Mouse (Mus musculus) cortical plate, adult 2 months (tissue): ENCODE data around the gene Nipbl. TPM values are rescaled to one million over a fixed set of nuclear protein-coding genes. Genes with fewer than 3 reads are reported as not detected.

ENCODE experiments used
- H3K27ac ChIP-seq: fragments of 200-500 bp; 2 replicates; pipeline ENCODE4 v1.5.1; 2012; ENCODE audit warnings: low read length, control low read depth, inconsistent platforms; ENCODE audit not compliant: insufficient read depth
- H3K4me1 ChIP-seq: fragments of 200-500 bp; 2 replicates; pipeline ENCODE4 v1.6.1; 2011; ENCODE audit warnings: low read length; ENCODE audit not compliant: control insufficient read depth, insufficient read depth
- H3K4me3 ChIP-seq: fragments of 200-500 bp; 2 replicates; pipeline ENCODE4 v1.5.1; 2011; ENCODE audit warnings: mild to moderate bottlenecking, low read length, control low read depth; ENCODE audit not compliant: insufficient read depth
- CTCF ChIP-seq: fragments of 200-500 bp; IDR thresholded peaks from 2 replicates; pipeline ENCODE4 v1.5.1; 2011; ENCODE audit warnings: mild to moderate bottlenecking, control low read depth, low read length; ENCODE audit not compliant: insufficient read depth; ENCODE audit errors: extremely low read depth
- POLR2A ChIP-seq: fragments of 200-500 bp; IDR thresholded peaks from 2 replicates; pipeline ENCODE4 v1.6.1; 2011; ENCODE audit warnings: mild to moderate bottlenecking, low read length, control low read depth; ENCODE audit not compliant: insufficient read depth; ENCODE audit errors: extremely low read depth
- polyA plus RNA-seq: library from polyadenylated mRNA; depleted of rRNA; stranded (reverse); fragments of >200 nt; gene quantifications from 2 replicates; pipeline ENCODE4 v1.2.3, GENCODE M21; 2012

Nipbl gene
- polyA plus RNA-seq, 1 experiment = 10.3 TPM

DNA sequence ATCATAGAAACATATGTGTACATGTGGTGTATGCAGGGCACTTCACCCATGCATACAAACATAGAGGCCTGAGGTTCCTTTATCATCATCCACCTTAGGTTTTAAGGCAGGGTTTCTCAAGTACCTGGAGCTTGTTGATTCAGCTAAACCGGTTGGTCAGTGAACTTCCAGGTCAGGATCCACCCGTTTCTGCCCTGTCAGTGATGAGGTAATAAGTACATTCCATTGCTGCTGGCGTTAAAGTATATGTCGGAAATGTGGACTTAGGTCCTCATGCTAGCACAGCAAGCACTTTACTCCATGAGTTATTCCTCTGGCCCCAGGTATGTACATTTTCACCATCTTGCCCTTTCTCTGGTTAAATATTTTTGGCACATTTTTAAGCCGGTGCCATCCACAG lies 14.8 kb downstream of the Nipbl start:
- peaks cover 2% of the 10 kb centered on the region; the same call in 1 of the 2 replicates for H3K4me1 ChIP-seq
- no peak overlapping the region for H3K4me3 ChIP-seq
- H3K27ac ChIP-seq = no peak overlapping the region
- TF ChIP-seq POLR2A = no peak
- no peak for TF ChIP-seq CTCF

DNA sequence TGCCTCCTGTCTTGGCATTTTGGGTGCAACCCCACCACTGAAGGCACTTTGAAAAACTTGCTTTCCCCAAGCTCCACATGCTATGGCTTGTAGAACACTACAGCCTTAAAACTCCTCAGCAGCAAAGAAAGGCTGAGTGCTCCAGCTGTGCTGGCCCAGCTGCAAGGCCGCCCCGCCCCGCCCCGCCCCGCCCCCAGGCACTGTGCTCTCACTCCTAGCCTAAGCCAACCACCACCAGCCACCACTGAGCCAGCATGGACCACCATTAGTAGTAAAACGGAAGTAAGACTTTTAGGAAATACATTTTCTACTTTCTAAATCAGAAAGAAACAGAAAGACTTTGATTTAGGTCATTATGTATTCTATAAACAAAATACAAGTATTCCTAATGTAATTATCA lies 23.4 kb downstream of the Nipbl start:
- no peak overlapping the region for H3K27ac ChIP-seq
- no peak overlapping the region for H3K4me3 ChIP-seq
- TF ChIP-seq CTCF = no peak
- TF ChIP-seq POLR2A = no peak

DNA sequence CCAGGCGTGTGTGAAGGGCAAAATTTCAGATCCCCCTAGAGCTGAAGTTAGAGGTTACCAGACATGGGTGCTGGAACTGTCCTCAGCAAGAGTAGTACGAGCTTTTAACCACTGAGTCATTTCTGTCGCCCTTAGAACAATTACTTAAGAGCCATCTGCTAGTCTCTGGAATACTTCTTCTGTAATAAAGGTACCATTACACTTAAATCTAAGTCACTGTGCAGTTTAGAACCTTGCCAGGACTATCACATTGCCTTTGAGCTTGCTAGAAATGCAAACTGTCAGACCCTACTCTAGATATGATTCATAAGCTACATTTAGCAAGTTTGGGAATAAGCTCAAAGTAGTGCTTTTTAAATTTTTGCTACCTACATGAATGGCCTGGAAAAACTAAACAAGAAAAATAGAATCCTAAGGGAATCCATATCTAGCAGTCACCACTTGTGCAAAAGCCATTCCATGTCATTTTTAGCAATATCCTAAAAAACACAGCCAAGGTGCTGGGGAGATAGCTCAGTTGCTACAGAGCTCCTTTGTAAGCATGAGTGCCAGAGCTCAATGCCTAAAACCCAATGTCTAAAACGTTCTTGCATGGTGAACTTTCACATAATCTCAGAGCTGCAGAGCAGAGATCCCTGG lies 27.6 kb downstream of the Nipbl start:
- TF ChIP-seq CTCF (no peak), POLR2A (no peak)
- Histone ChIP-seq H3K27ac (no peak overlapping the region), H3K4me1 (peaks cover 3% of the 10 kb centered on the region; the same call in 1 of the 2 replicates), H3K4me3 (no peak overlapping the region)

More for the DNA sequence above, 23.4 kb downstream of the Nipbl start:
- peaks cover 3% of the 10 kb centered on the region; the same call in 1 of the 2 replicates for H3K4me1 ChIP-seq

DNA sequence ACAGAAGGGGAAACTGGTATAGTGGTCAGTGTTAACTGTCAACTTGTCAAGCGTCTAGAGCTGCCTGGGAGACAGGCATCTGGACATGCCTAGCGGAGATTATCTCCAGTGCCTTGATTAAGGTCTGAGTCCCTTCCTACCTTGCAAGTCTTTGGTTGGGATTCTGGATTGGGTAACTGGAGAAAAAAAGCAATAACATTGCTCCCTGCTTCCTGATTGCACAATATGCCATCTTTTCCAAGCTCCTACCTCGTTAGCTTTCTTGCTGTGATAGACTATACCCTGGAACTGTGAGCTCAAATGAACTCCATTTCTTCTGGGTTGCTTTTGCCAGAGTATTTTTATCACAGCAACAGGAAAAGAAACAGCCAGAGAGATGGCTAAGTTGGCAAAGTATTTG lies 30.9 kb downstream of the Nipbl start:
- peaks cover 3% of the 10 kb centered on the region; the same call in 1 of the 2 replicates for H3K4me1 ChIP-seq
- H3K4me3 ChIP-seq = no peak overlapping the region
- TF ChIP-seq POLR2A (no peak), CTCF (no peak)
- H3K27ac ChIP-seq = no peak overlapping the region

GRCm38 (mm10) chr15:8411873-8412272 lies 32.4 kb downstream of the Nipbl start:
- Histone ChIP-seq H3K4me3 (no peak overlapping the region), H3K4me1 (peaks cover 1% of the 10 kb centered on the region; the same call in 1 of the 2 replicates), H3K27ac (no peak overlapping the region)
- TF ChIP-seq POLR2A = no peak
- no peak for TF ChIP-seq CTCF

- TF ChIP-seq POLR2A (no peak), CTCF (no peak)
- H3K4me1 ChIP-seq = no peaks in the 10 kb centered on the region; the same call in 1 of the 2 replicates
- H3K4me3 ChIP-seq = no peak overlapping the region
- no peak overlapping the region for H3K27ac ChIP-seq
Measured at GRCm38 (mm10) chr15:8411168-8411837, 33.0 kb downstream of the Nipbl start.

DNA sequence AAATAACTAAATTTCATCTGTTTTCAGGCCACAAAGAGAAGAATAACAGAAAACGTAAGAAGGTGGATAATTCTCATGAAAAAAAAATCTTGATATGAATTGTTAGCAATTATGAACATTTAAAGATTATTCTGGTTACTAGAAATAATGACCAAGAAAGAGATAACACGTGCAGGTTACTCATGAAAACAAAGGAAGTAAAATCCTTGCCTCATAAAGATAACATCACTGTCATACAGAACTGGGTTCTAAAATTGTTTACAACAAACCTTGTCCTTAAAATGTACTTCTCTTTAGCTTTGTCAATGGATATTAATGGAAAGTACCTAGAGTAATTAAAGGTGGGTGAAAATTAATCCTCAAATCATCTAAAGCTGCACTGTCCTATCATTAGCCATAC lies 37.2 kb downstream of the Nipbl start:
- Histone ChIP-seq H3K27ac (no peak overlapping the region), H3K4me1 (no peaks in the 10 kb centered on the region; the same call in 1 of the 2 replicates), H3K4me3 (no peak overlapping the region)
- TF ChIP-seq CTCF (no peak), POLR2A (no peak)

GRCm38 (mm10) chr15:8406219-8406618 lies 38.0 kb downstream of the Nipbl start:
- TF ChIP-seq POLR2A (no peak), CTCF (no peak)
- Histone ChIP-seq H3K4me1 (no peaks in the 10 kb centered on the region; the same call in 1 of the 2 replicates), H3K27ac (no peak overlapping the region), H3K4me3 (no peak overlapping the region)

- Histone ChIP-seq H3K27ac (no peak overlapping the region), H3K4me3 (no peak overlapping the region), H3K4me1 (no peaks in the 10 kb centered on the region; the same call in 1 of the 2 replicates)
- TF ChIP-seq POLR2A = no peak
- no peak for TF ChIP-seq CTCF
Measured at GRCm38 (mm10) chr15:8402591-8402990, 41.7 kb downstream of the Nipbl start.

GRCm38 (mm10) chr15:8401536-8401935 lies 42.7 kb downstream of the Nipbl start:
- no peak overlapping the region for H3K4me3 ChIP-seq
- no peak overlapping the region for H3K27ac ChIP-seq
- no peak for TF ChIP-seq CTCF
- TF ChIP-seq POLR2A = no peak
- H3K4me1 ChIP-seq = no peaks in the 10 kb centered on the region; the same call in 1 of the 2 replicates
